Mouse (Mus musculus) spleen, adult 2 months (tissue): ENCODE measurements around the gene N4bp2l2. TPM values are rescaled to one million over a fixed set of nuclear protein-coding genes. Genes with fewer than 3 reads are reported as not detected.

Experiments
- DNase-seq, 2 experiments: peaks; one replicate each; pipeline versions ENCODE4 v3.0.0 to v3.0.0-alpha.2; 2012 to 2021; ENCODE audit warnings: low spot score in 2 of 2, low read depth in 1 of 2
- H3K27ac ChIP-seq: fragments of 200-500 bp; 2 replicates; pipeline ENCODE4 v1.5.1; 2012; ENCODE audit warnings: low read length, inconsistent platforms; ENCODE audit not compliant: insufficient read depth
- H3K27me3 ChIP-seq: fragments of 200-500 bp; 2 replicates; pipeline ENCODE4 v1.6.1; 2012; ENCODE audit warnings: mild to moderate bottlenecking, moderate library complexity, low read length, inconsistent platforms; ENCODE audit not compliant: control insufficient read depth, insufficient read depth
- H3K36me3 ChIP-seq: fragments of 200-500 bp; 2 replicates; pipeline ENCODE4 v1.6.1; 2012; ENCODE audit warnings: mild to moderate bottlenecking, low read length, inconsistent platforms; ENCODE audit not compliant: control insufficient read depth, insufficient read depth
- H3K4me1 ChIP-seq: fragments of 200-500 bp; 2 replicates; pipeline ENCODE4 v1.6.1; 2011; ENCODE audit warnings: inconsistent platforms; ENCODE audit not compliant: control insufficient read depth, insufficient read depth, insufficient read length
- H3K4me3 ChIP-seq: fragments of 200-500 bp; 2 replicates; pipeline ENCODE4 v1.5.1; 2011; ENCODE audit warnings: mild to moderate bottlenecking, inconsistent platforms; ENCODE audit not compliant: insufficient read depth, insufficient read length; ENCODE audit errors: extremely low read depth
- CTCF ChIP-seq: fragments of 200-500 bp; IDR thresholded peaks from 2 replicates; pipeline ENCODE4 v1.5.1; 2011; ENCODE audit warnings: mild to moderate bottlenecking, inconsistent platforms; ENCODE audit not compliant: insufficient read depth, insufficient read length, insufficient replicate concordance; ENCODE audit errors: extremely low read depth
- POLR2A ChIP-seq: fragments of 200-500 bp; IDR thresholded peaks from 2 replicates; pipeline ENCODE4 v1.6.1; 2011; ENCODE audit warnings: low read depth, low read length, inconsistent platforms
- WGBS: fragments of 180-500 bp; shearing (Covaris S2); methylation state at CpG from one replicate; pipeline ENCODE4 v1.1.7; 2018; 5-methylcytosine and 5-hydroxymethylcytosine counted together
- polyA plus RNA-seq: library from polyadenylated mRNA; depleted of rRNA; stranded (reverse); fragments of >200 nt; gene quantifications from 2 replicates; pipeline ENCODE4 v1.2.3, GENCODE M21; 2012

N4bp2l2 gene
- polyA plus RNA-seq, 1 experiment, result 4.4 TPM

DNA sequence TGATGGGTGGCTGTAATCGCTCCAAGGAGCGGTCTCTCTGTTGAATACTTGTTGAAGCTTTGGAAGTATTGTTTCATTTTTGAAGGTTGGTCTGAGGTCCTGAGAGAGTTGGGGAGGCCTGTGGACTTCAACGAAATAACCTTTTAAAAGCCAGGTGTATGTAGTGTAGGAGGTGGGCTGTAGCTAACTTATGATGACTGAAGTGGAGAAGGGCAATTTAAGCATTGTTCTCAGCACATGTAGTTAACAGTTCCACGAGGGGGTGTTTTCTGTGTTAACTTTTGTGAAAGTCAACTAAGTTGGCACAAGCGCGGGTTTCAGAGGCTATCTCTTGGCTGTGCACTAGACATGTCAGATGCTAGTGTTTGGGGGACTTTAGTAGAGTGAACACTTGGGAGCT lies 8.9 kb upstream of the N4bp2l2 start:
- 37% methylated on average over 6 of the region's 6 CpGs for WGBS
- H3K27ac ChIP-seq, result no peak overlapping the region
- no peaks in the 10 kb centered on the region for H3K27me3 ChIP-seq
- DNase-seq, result no peak
- H3K36me3 ChIP-seq, result no peaks in the 10 kb centered on the region
- peak overlapping the region; percentile 27; the same call in 1 of the 2 replicates for H3K4me3 ChIP-seq
- peaks cover 4% of the 10 kb centered on the region; the same call in 1 of the 2 replicates for H3K4me1 ChIP-seq
- no peak for TF ChIP-seq CTCF

DNA sequence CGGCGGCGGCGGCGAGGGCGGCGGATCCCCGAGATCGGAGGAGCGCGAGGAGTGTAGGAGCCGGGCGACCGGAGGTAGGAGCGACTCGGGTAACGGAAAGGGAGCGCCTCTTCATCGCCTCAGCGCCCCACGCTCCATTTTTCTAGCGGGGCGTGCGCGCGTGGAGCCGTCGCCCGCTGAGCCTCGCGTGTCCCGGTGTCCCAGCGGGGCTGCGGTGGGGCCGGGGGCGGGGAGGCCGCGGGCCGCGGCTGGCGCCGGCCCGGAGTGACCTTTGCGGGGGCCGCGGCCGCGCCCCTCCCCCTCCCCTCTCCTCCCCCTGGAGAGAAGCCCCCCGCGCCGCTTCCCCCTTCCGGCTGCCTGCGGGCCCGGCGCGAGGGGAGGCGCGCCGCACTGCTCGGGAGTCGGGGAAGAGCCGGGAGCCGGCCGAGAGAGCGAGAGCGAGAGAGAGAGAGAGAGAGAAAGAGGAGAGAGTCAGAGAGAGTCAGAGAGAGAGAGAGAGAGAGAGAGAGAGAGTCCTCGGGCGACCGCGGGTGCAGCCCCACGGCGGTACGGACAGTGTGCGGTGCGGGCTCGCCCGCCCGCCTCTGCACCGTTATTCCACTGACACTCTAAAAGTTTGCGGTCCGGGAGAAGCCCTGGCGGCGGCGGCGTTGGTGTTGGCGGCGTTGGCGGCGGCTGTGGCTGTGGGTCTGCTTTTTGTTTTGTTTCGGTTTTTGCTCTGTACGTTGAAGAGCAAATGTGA lies 8.1 kb upstream of the N4bp2l2 start:
- H3K36me3 ChIP-seq, result no peaks in the 10 kb centered on the region
- TF ChIP-seq CTCF (no peak), POLR2A (no peak)
- 0% methylated on average over 41 of the region's 91 CpGs for WGBS
- H3K27ac ChIP-seq, result peak overlapping the region; percentile 83
- H3K4me1 ChIP-seq, result peaks cover 4% of the 10 kb centered on the region; the same call in 1 of the 2 replicates
- peak overlapping the region; percentile 96 for H3K4me3 ChIP-seq
- H3K27me3 ChIP-seq, result no peaks in the 10 kb centered on the region
- peak in 1 of 2 experiments; percentile 22 for DNase-seq

DNA sequence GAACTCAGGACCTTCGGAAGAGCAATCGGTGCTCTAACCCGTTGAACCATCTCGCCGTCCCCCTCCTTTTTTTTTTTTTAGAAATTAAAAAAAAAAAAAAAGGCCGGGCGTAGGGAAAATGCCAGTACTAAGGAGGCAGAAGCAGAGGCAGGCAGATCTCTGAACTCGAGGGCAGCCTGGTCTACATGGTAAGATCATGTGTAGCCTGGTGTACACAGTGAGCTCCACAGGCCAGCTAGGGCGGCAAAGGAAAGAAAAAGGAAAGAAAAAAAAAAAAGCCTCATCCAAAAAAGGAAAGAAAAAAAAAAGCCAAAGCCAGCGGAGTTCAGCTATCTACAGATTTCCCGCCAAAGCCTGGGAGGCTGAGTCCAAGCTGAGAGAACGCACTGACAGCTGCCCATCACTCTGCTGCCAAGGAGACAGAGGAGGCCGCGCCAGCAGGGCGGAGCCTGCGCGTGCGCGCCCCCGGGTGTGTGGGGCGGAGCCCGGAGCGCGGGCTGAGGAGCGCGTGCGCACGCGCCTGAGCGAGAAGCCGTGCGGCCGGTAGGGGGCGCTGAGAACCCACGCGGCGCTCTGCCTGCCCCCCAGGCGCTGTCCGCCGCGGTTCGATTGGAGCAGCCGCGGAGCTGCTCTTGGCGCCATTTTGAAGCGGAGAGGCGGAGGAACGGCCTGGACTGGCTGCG lies 7.3 kb upstream of the N4bp2l2 start, which contains the start of gene Pds5b:
TSS of gene Pds5b (plus strand) at position 587 of the 683 bp plus-strand sequence.
- Histone ChIP-seq H3K36me3 (no peaks in the 10 kb centered on the region), H3K4me3 (peak within 1 kb of the TSS; percentile 96), H3K27ac (peak within 1 kb of the TSS; percentile 83), H3K4me1 (peaks cover 4% of the 10 kb centered on the region; the same call in 1 of the 2 replicates), H3K27me3 (no peaks in the 10 kb centered on the region)
- WGBS, result 13% methylated on average over 47 of the region's 49 CpGs
- no peak for TF ChIP-seq POLR2A
- TF ChIP-seq CTCF, result peak; percentile 98
- peak; percentile 88 to 93 for DNase-seq

DNA sequence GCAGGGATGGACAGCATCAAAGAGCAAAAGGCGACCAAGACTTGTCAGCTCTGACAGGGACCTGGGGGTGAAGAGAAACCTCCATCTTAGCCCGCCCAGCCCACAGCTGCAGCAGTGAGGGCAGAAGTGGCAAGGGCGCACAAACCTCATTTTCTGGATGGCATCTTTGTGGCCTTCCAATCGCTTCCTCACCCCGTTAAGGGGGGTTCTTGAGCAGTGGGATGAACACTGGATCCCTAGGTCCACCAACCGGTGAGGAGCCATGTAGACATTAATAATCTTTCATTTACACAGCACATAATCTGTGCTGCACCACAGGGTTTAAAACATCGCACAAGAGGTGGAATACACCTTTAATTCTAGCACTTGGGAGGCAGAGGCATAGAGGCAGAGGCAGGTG lies 6.4 kb upstream of the N4bp2l2 start:
- Histone ChIP-seq H3K27ac (no peak overlapping the region), H3K36me3 (no peaks in the 10 kb centered on the region), H3K4me1 (peaks cover 4% of the 10 kb centered on the region; the same call in 1 of the 2 replicates), H3K4me3 (no peak overlapping the region), H3K27me3 (no peaks in the 10 kb centered on the region)
- no peak for TF ChIP-seq POLR2A
- TF ChIP-seq CTCF, result no peak
- 93% methylated on average over 7 of the region's 7 CpGs for WGBS
- DNase-seq, result no peak

DNA sequence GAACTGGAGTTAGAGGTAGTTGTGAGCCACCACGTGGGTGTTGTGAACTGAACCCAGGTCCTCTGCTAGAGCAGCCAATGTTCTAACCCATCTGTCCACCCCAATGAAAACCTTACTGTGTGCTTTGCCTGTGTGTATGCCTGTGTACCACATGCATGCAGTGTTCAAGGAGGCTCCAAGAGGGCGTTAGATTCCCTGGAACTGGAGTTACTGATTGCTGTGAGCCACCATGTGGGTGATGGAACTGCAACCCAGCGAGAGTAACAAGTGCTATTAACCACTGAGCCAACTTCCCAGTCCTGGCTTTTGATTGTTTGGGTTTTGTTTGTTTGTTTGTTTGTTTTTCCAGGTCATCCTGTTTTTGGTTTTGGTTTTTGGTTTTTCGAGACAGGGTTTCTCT lies 2.7 kb upstream of the N4bp2l2 start:
- H3K4me3 ChIP-seq, result no peak overlapping the region
- H3K4me1 ChIP-seq, result no peaks in the 10 kb centered on the region; the same call in 1 of the 2 replicates
- no peak overlapping the region for H3K27ac ChIP-seq
- no peaks in the 10 kb centered on the region for H3K36me3 ChIP-seq
- H3K27me3 ChIP-seq, result no peaks in the 10 kb centered on the region
- 75% methylated on average over 4 of the region's 4 CpGs for WGBS
- TF ChIP-seq CTCF, result no peak
- TF ChIP-seq POLR2A, result no peak
- DNase-seq, result no peak

DNA sequence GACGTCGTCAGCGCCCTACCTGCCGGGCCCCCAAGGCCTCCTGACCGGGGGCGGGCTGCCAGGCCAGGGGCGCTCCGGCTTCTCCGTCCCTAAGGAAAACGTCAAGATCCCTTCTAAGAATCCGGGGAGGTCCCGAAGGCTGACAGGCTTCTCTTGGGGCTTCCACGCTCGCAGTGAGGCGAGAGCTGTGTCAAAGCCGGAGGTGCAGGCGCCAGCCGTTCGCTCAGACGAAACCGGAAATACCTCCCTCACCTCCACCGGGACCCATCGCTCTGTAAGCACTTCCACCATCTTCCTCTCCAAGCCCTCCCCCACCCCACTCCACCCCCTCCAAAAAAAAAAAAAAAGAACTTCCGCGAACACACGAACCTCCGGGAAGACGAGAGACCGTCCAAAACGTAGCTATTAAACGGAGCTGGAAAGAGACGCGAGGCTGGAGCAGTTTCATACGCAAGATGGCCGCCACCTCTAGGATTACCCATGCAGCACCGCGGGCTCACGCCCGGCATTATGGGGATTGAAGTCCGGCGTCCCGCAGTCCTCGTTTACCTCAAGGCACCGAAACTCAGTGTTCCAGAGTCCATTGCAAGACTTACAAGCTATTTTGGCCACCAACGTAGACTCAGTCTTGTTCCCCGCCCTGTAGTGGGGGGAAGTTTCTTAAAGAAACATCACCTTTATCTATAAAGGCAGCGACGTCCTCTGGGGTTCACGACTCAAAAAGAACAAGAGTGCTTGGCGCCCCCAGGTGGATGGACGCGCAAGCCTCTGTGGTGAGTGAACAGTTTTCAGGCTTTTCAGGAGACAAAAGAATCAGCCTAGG lies 640 bp downstream of the N4bp2l2 start:
- peak; percentile 92 to 99 for DNase-seq
- Histone ChIP-seq H3K4me1 (peaks cover 5% of the 10 kb centered on the region), H3K4me3 (peak overlapping the region; percentile 84), H3K27ac (peak overlapping the region; percentile 89), H3K27me3 (no peaks in the 10 kb centered on the region), H3K36me3 (peaks cover 8% of the 10 kb centered on the region)
- peak; percentile 48 for TF ChIP-seq POLR2A
- peak; percentile 80; the same call in 1 of the 2 replicates for TF ChIP-seq CTCF
- under 1% methylated on average over 52 of the region's 52 CpGs for WGBS
